Mouse (Mus musculus) olfactory bulb, adult 2 months (tissue): ENCODE data around the gene Tenm3. TPM values are rescaled to one million over a fixed set of nuclear protein-coding genes. Genes with fewer than 3 reads are reported as not detected.

Experiments
- H3K27ac ChIP-seq: fragments of 200-500 bp; 2 replicates; pipeline ENCODE4 v1.5.1; 2012; ENCODE audit warnings: low read depth, low read length; ENCODE audit not compliant: insufficient read depth
- H3K4me1 ChIP-seq: fragments of 200-500 bp; 2 replicates; pipeline ENCODE4 v1.6.1; 2012; ENCODE audit warnings: low read length; ENCODE audit not compliant: control insufficient read depth, insufficient read depth
- H3K4me3 ChIP-seq: fragments of 200-500 bp; 2 replicates; pipeline ENCODE4 v1.5.1; 2012; ENCODE audit warnings: mild to moderate bottlenecking, low read depth, low read length, moderate library complexity; ENCODE audit not compliant: insufficient read depth
- CTCF ChIP-seq: fragments of 200-500 bp; IDR thresholded peaks from 2 replicates; pipeline ENCODE4 v1.5.1; 2012; ENCODE audit warnings: low read depth, mild to moderate bottlenecking, low read length, moderate library complexity; ENCODE audit not compliant: insufficient read depth
- POLR2A ChIP-seq: fragments of 200-500 bp; IDR thresholded peaks from 2 replicates; pipeline ENCODE4 v1.6.1; 2012; ENCODE audit warnings: mild to moderate bottlenecking, low read depth, low read length, moderate library complexity; ENCODE audit not compliant: insufficient read depth
- WGBS: fragments of 180-500 bp; shearing (Covaris S2); methylation state at CpG from one replicate; pipeline ENCODE4 v1.1.7; 2018; 5-methylcytosine and 5-hydroxymethylcytosine counted together
- polyA plus RNA-seq: library from polyadenylated mRNA; stranded (reverse); fragments of >200 nt; gene quantifications from 2 replicates; pipeline ENCODE4 v1.2.4, GENCODE M21; 2012; ENCODE audit warnings: low replicate concordance; ENCODE audit not compliant: missing spikeins, insufficient read depth, insufficient read length

The Tenm3 gene
- polyA plus RNA-seq, 1 experiment = 52.2 TPM

GRCm38 (mm10) chr8:48764011-48764410, 79.7 kb downstream of the Tenm3 start:
- Histone ChIP-seq H3K27ac (no peak overlapping the region), H3K4me3 (no peak overlapping the region), H3K4me1 (no peaks in the 10 kb centered on the region)
- TF ChIP-seq CTCF (no peak), POLR2A (no peak)
- 88% methylated on average over 3 of the region's 3 CpGs for WGBS

DNA sequence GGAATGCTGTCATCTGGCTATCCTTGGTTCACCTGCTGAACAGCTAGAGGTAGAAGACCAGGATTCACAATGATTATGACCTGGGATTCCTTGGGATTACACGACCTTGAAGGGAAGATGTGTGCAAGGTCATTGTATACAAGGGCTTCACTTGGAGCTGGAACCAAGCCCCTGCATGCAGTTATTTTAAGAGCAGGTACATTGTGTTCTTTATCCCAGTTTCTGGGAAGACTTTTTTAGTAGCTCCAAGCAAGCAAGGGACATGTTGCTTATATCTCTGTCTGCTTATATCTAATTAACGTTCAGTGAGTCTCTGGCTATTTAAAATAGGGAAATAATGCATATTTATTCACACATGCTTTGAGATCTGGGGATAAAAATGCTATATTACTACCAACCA, 86.9 kb downstream of the Tenm3 start:
- Histone ChIP-seq H3K4me3 (no peak overlapping the region), H3K27ac (no peak overlapping the region), H3K4me1 (no peaks in the 10 kb centered on the region)
- WGBS = 72% methylated on average over 2 of the region's 2 CpGs
- TF ChIP-seq CTCF = no peak
- no peak for TF ChIP-seq POLR2A

DNA sequence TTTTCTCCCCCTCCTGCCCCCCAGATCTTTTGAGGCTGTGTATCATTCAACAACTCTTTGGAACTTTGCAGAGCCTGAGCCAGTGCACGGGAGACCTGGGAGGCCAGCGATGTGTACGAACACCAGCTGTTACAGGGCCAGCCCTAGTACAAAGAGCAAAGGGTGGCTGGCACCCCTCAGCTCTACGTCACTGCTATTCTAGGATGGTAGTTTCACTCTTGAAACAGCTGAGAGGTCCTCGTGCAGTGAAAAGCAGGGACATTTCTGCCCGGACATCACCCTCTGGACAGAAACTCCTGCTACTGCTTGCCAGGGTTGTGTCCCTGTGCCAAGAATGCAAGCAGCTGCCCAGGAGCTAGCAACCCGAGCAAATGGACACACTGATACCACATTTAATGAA, 88.3 kb downstream of the Tenm3 start:
- 55% methylated on average over 7 of the region's 7 CpGs for WGBS
- no peak overlapping the region for H3K4me3 ChIP-seq
- no peaks in the 10 kb centered on the region for H3K4me1 ChIP-seq

DNA sequence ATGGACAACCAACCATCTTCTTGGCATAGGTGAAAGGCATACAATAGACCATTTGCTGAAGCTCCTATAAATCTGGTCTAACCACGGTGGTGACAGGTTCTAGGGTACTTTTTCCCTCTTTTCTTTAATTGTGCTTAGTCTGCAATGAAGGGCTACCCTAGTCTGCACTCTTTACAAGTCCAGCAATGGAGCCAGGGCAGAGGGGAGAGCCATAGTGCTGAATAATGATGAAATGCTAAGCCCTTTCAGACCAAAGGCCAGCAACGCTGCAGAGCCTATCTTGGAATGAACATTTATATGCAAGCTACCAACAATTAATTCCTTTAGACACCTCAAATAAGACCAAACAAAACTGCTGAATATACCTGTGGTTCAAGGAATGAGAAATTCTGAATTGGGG, 88.8 kb downstream of the Tenm3 start:
- Histone ChIP-seq H3K27ac (no peak overlapping the region), H3K4me3 (no peak overlapping the region), H3K4me1 (no peaks in the 10 kb centered on the region)
- 78% methylated on average over 2 of the region's 2 CpGs for WGBS
- TF ChIP-seq POLR2A = no peak
- no peak for TF ChIP-seq CTCF

More for the DNA sequence above, 88.3 kb downstream of the Tenm3 start:
- TF ChIP-seq CTCF (no peak), POLR2A (no peak)
- no peak overlapping the region for H3K27ac ChIP-seq

- TF ChIP-seq POLR2A (no peak), CTCF (no peak)
- H3K4me3 ChIP-seq = no peak overlapping the region
- no peaks in the 10 kb centered on the region for H3K4me1 ChIP-seq
- 71% methylated on average over 5 of the region's 5 CpGs for WGBS
- no peak overlapping the region for H3K27ac ChIP-seq
These were observed 91.8 kb downstream of the Tenm3 start for GRCm38 (mm10) chr8:48751965-48752364.

GRCm38 (mm10) chr8:48748503-48749059, 95.2 kb downstream of the Tenm3 start:
- no peak overlapping the region for H3K27ac ChIP-seq
- no peak overlapping the region for H3K4me3 ChIP-seq
- H3K4me1 ChIP-seq = no peaks in the 10 kb centered on the region
- WGBS = 89% methylated on average over 13 of the region's 13 CpGs
- TF ChIP-seq POLR2A (no peak), CTCF (no peak)

DNA sequence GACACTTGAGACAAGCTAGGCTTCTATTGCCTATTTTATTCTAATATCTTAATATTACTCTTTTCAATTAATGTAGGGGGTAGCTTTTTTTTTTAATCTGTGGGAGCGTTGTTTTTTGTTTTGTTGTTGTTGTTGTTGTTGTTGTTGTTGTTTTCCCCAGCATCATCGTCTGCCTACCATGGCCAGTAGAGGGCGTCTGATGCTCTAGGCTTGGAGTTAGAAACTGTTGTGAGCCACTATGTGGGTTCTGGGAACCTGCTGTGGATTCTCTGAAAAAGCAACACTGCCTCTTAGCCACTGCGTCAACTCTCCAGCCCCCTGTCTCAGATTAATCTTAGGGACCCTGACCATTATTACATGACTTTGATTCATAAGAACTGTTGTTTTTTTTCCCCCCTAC, 99.8 kb downstream of the Tenm3 start:
- TF ChIP-seq CTCF (no peak), POLR2A (no peak)
- Histone ChIP-seq H3K4me1 (no peaks in the 10 kb centered on the region), H3K4me3 (no peak overlapping the region), H3K27ac (no peak overlapping the region)
- WGBS = 88% methylated on average over 4 of the region's 4 CpGs

- no peak for TF ChIP-seq POLR2A
- no peak for TF ChIP-seq CTCF
- H3K27ac ChIP-seq = no peak overlapping the region
- H3K4me3 ChIP-seq = no peak overlapping the region
- no peaks in the 10 kb centered on the region for H3K4me1 ChIP-seq
- WGBS = 95% methylated on average over 6 of the region's 6 CpGs
These were observed 101.0 kb downstream of the Tenm3 start for GRCm38 (mm10) chr8:48742741-48743140.

DNA sequence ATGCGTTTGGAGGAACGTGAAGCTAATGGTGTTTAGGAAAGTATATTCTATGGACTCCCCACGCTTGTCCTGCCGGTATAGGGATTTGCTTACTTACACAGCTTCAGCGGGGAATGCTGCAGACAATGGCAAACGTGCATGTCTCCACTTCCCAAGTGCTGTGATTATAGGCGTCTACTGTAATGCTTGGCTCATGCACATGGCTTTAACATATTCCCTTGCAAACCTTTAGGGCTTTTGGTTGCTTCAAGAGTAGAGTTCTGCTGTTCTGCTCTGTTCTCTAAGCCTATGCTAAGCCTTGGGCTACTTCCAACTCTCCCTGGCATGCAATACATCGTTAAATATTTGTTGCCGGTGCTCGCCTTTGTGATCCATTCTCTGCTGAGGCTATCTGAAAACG, 102.8 kb downstream of the Tenm3 start:
- H3K4me3 ChIP-seq = 0 out of 2 replicates have a peak overlapping the region, but pooled peaks have one; percentile 45
- TF ChIP-seq CTCF (no peak), POLR2A (no peak)
- no peak overlapping the region for H3K27ac ChIP-seq

More for the DNA sequence above, 102.8 kb downstream of the Tenm3 start:
- H3K4me1 ChIP-seq = no peaks in the 10 kb centered on the region
- 35% methylated on average over 11 of the region's 11 CpGs for WGBS
